Mouse (Mus musculus): ENCODE results near the gene Samm50. TPM values are rescaled to one million over a fixed set of nuclear protein-coding genes. Genes with fewer than 3 reads are reported as not detected.

Samm50 gene
- polyA plus RNA-seq, 1 experiment from 2014 or later, result 59.9 TPM

DNA sequence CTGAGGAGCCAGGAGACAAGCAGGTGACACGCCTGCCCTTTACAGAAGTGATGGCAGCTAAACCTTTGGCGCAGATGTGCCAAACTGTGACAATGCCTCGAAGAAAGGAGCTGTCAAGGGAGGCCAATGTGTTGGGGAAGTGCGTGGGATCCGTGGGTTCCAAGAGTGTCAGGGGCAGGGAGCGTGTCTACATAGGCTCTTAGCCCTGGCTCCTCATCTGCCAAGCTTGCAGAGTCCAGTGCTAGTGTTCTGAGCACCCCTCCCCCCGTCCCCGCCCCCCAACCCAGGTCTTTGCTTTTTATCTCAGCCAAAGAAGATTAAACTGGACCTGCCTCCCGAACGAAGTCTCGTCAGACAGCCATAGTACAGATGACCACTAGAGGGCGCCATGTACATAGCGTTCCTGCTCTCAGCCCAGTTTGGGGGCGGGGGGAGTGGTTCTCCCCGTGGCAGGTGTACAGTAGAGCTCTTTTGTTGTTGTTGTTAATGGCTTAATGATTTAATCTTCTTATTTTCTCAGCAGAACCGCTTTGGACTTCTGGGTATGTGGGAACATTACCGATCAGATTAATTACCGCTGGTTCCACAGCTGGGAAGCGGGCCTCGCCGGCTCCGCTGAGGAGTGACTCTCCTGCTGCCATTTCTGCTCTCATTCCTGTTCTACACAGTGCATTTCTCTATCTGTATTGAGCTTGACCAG lies 68.2 kb downstream of the Samm50 start:
- TF ChIP-seq CTCF (IDR thresholded peaks at IDR 0.05), result peak; percentile 92
- no peak for TF ChIP-seq EP300 (IDR thresholded peaks at IDR 0.05)
- Histone ChIP-seq H3K9me3 (ENCODE audit: low read length) (no peaks in the 10 kb centered on the region), H3K4me3 (ENCODE audit: low read depth, low read length) (no peak overlapping the region), H3K4me2 (replicated peaks; ENCODE audit: low read depth, low read length) (no peak overlapping the region), H3K27ac (ENCODE audit: low read length) (no peak overlapping the region), H3K9ac (replicated peaks; ENCODE audit: low read depth) (no peak overlapping the region), H3K4me1 (ENCODE audit: insufficient read depth, low read depth, low read length) (no peaks in the 10 kb centered on the region), H3K36me3 (ENCODE audit: insufficient read depth, low read length) (no peaks in the 10 kb centered on the region), H3K27me3 (replicated peaks; ENCODE audit: insufficient read depth, low read length) (no peaks in the 10 kb centered on the region)
- WGBS, result 37% methylated on average over 22 of the region's 22 CpGs
- ATAC-seq, result peak; percentile 18; the same call in 1 of the 2 replicates
- DNase-seq (ENCODE audit: low spot score), result peak; percentile 81

DNA sequence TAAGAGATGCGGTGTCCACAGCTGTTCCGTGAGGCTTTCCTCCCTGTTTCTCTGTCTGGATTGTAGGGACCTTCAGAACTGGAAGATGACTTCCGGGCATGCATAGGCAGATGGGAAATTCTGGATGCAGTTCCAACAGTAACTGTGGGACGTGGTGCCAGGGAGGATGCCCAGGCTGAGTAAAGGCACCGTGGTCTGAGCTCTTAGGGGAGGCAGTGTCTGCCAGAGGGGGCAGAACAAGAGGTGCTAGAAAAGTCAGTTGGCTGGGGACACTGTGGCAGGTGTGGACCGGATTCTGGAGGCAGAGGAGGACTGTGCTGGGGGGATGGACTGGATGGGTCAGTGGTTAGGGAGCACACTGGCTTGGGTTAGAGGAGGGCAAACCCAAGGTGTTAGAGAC lies 70.6 kb downstream of the Samm50 start:
- H3K9me3 ChIP-seq (ENCODE audit: low read length), result no peaks in the 10 kb centered on the region
- DNase-seq (ENCODE audit: low spot score), result no peak
- no peak overlapping the region for H3K4me3 ChIP-seq (ENCODE audit: low read depth, low read length)
- H3K36me3 ChIP-seq (ENCODE audit: insufficient read depth, low read length), result no peaks in the 10 kb centered on the region
- no peak overlapping the region for H3K9ac ChIP-seq (replicated peaks; ENCODE audit: low read depth)
- no peak overlapping the region for H3K27ac ChIP-seq (ENCODE audit: low read length)
- ATAC-seq, result no peak
- H3K4me1 ChIP-seq (ENCODE audit: insufficient read depth, low read depth, low read length), result no peaks in the 10 kb centered on the region
- no peak overlapping the region for H3K4me2 ChIP-seq (replicated peaks; ENCODE audit: low read depth, low read length)
- no peaks in the 10 kb centered on the region for H3K27me3 ChIP-seq (replicated peaks; ENCODE audit: insufficient read depth, low read length)
- 92% methylated on average over 6 of the region's 6 CpGs for WGBS
- TF ChIP-seq CTCF (IDR thresholded peaks at IDR 0.05), result no peak
- TF ChIP-seq EP300 (IDR thresholded peaks at IDR 0.05), result no peak

- ATAC-seq (no peak), DNase-seq (ENCODE audit: low spot score) (no peak)
- Histone ChIP-seq H3K9me3 (ENCODE audit: low read length) (no peaks in the 10 kb centered on the region), H3K4me2 (replicated peaks; ENCODE audit: low read depth, low read length) (no peak overlapping the region), H3K36me3 (ENCODE audit: insufficient read depth, low read length) (no peaks in the 10 kb centered on the region), H3K4me1 (ENCODE audit: insufficient read depth, low read depth, low read length) (no peaks in the 10 kb centered on the region), H3K27me3 (replicated peaks; ENCODE audit: insufficient read depth, low read length) (no peaks in the 10 kb centered on the region), H3K9ac (replicated peaks; ENCODE audit: low read depth) (no peak overlapping the region), H3K4me3 (ENCODE audit: low read depth, low read length) (no peak overlapping the region), H3K27ac (ENCODE audit: low read length) (no peak overlapping the region)
- 63% methylated on average over 2 of the region's 2 CpGs for WGBS
- no peak for TF ChIP-seq EP300 (IDR thresholded peaks at IDR 0.05)
- no peak for TF ChIP-seq CTCF (IDR thresholded peaks at IDR 0.05)
These were observed 71.5 kb downstream of the Samm50 start for GRCm38 (mm10) chr15:84263573-84263972.

- no peaks in the 10 kb centered on the region for H3K4me1 ChIP-seq (ENCODE audit: insufficient read depth, low read depth, low read length)
- H3K36me3 ChIP-seq (ENCODE audit: insufficient read depth, low read length), result no peaks in the 10 kb centered on the region
- H3K4me3 ChIP-seq (ENCODE audit: low read depth, low read length), result no peak overlapping the region
- H3K9ac ChIP-seq (replicated peaks; ENCODE audit: low read depth), result no peak overlapping the region
- TF ChIP-seq EP300 (IDR thresholded peaks at IDR 0.05), result no peak
- no peak for TF ChIP-seq CTCF (IDR thresholded peaks at IDR 0.05)
- H3K9me3 ChIP-seq (ENCODE audit: low read length), result no peaks in the 10 kb centered on the region
- no peak overlapping the region for H3K27ac ChIP-seq (ENCODE audit: low read length)
- DNase-seq (ENCODE audit: low spot score) (no peak), ATAC-seq (no peak)
- no peak overlapping the region for H3K4me2 ChIP-seq (replicated peaks; ENCODE audit: low read depth, low read length)
- WGBS, result 54% methylated on average over 11 of the region's 11 CpGs
- no peaks in the 10 kb centered on the region for H3K27me3 ChIP-seq (replicated peaks; ENCODE audit: insufficient read depth, low read length)
These were observed 73.1 kb downstream of the Samm50 start for GRCm38 (mm10) chr15:84265141-84265540.

- WGBS, result 68% methylated on average over 4 of the region's 4 CpGs
- Histone ChIP-seq H3K27me3 (replicated peaks; ENCODE audit: insufficient read depth, low read length) (no peaks in the 10 kb centered on the region), H3K9ac (replicated peaks; ENCODE audit: low read depth) (no peak overlapping the region), H3K27ac (ENCODE audit: low read length) (no peak overlapping the region), H3K4me2 (replicated peaks; ENCODE audit: low read depth, low read length) (no peak overlapping the region), H3K4me1 (ENCODE audit: insufficient read depth, low read depth, low read length) (no peaks in the 10 kb centered on the region), H3K9me3 (ENCODE audit: low read length) (no peaks in the 10 kb centered on the region), H3K4me3 (ENCODE audit: low read depth, low read length) (no peak overlapping the region), H3K36me3 (ENCODE audit: insufficient read depth, low read length) (no peaks in the 10 kb centered on the region)
- ATAC-seq, result no peak
- TF ChIP-seq EP300 (IDR thresholded peaks at IDR 0.05) (no peak), CTCF (IDR thresholded peaks at IDR 0.05) (no peak)
- no peak for DNase-seq (ENCODE audit: low spot score)
These were observed 74.2 kb downstream of the Samm50 start for GRCm38 (mm10) chr15:84266290-84266689.

Small RNA genes lying within 50 kb of the gene (microRNA-seq; reads per million reads assigned to microRNA genes)
- gene Mir6392, result not detected

Other genes with a start within 250 kb of the Samm50 start
- gene Efcab6, start 126.9 kb upstream of the Samm50 start, polyA plus RNA-seq (2015; fragmentation: Nextera tagmentation; extraction: Ambion mirVana), result 0.63 and 0.84 TPM in 2 replicates
- 0.17 and 0.24 TPM in 2 replicates for gene Sult4a1, start 86.5 kb upstream of the Samm50 start, polyA plus RNA-seq (2015; fragmentation: Nextera tagmentation; extraction: Ambion mirVana)
- not detected in 2 replicates for gene Pnpla5, start 69.1 kb upstream of the Samm50 start, polyA plus RNA-seq (2015; fragmentation: Nextera tagmentation; extraction: Ambion mirVana)
- 0.27 and 0.49 TPM in 2 replicates for gene Pnpla3, start 24.4 kb upstream of the Samm50 start, polyA plus RNA-seq (2015; fragmentation: Nextera tagmentation; extraction: Ambion mirVana)
- gene Parvb, start 39.8 kb downstream of the Samm50 start, polyA plus RNA-seq (2015; fragmentation: Nextera tagmentation; extraction: Ambion mirVana), result 7.9 and 8.5 TPM in 2 replicates
- 4.3 and 4.8 TPM in 2 replicates for gene Parvg, start 131.8 kb downstream of the Samm50 start, polyA plus RNA-seq (2015; fragmentation: Nextera tagmentation; extraction: Ambion mirVana)